Mouse (Mus musculus): ENCODE measurements around the gene Insm1.

DNA sequence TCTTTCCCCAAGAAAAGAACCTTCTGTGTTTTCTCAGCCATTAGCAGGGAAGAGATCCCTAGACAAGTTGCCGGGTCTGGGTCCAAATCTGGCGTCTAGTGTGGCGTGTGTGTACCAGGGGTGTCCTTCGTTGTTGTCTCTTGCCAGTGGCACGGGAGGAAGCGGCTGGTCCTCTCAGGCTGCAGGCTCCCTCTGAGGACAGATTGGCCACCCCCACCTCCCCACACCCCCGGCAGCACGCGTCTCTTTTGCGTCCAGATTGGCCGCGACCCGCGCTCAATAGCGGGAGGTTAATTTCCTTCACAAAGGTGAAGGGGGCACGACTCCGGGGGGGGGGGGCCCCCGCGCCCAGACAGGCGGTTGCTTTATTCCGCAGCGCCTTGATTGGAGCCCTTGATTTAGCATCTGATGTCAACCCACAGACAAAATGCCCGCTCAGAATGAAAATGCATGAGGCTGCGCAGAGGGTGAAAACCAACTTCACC, 1.1 kb upstream of the Insm1 start:
- TF ChIP-seq EP300 (IDR thresholded peaks at IDR 0.05; ENCODE audit: insufficient read depth, low read depth, low read length) (no peak), POLR2A (IDR thresholded peaks at IDR 0.05; ENCODE audit: insufficient read depth, low read length) (no peak), CTCF (IDR thresholded peaks at IDR 0.05; ENCODE audit: low read depth, low read length) (no peak)

Measured in ES-Bruce4 (cell line).